Mouse (Mus musculus) heart, adult 2 months (tissue): ENCODE data around the gene Trpc3.

Experiments used
- CTCF ChIP-seq: fragments of 200-600 bp; IDR thresholded peaks from 2 replicates; pipeline ENCODE4 v1.8.1; 2022; ENCODE audit warnings: antibody characterized with exemption, mild to moderate bottlenecking, moderate library complexity
- EP300 ChIP-seq: fragments of 200-500 bp; IDR thresholded peaks from 2 replicates; pipeline ENCODE4 v1.6.1; 2011; ENCODE audit warnings: low read depth, low read length, control low read depth; ENCODE audit not compliant: insufficient read depth
- POLR2A ChIP-seq: fragments of 200-500 bp; IDR thresholded peaks from 2 replicates; pipeline ENCODE4 v1.6.1; 2011; ENCODE audit warnings: mild to moderate bottlenecking, low read depth, low read length, control low read depth; ENCODE audit not compliant: insufficient read depth

- TF ChIP-seq EP300 (no peak), POLR2A (no peak), CTCF (no peak)
Observed at GRCm38 (mm10) chr3:36709521-36709920, 19.6 kb upstream of the Trpc3 start.
